Mouse (Mus musculus) ovary, postnatal 10 days (tissue): ENCODE results near the gene Acsf3.

Experiments used
- DNase-seq: peaks from one replicate; pipeline ENCODE4 v3.0.0; 2022; ENCODE audit warnings: low spot score

Acsf3 gene

DNA sequence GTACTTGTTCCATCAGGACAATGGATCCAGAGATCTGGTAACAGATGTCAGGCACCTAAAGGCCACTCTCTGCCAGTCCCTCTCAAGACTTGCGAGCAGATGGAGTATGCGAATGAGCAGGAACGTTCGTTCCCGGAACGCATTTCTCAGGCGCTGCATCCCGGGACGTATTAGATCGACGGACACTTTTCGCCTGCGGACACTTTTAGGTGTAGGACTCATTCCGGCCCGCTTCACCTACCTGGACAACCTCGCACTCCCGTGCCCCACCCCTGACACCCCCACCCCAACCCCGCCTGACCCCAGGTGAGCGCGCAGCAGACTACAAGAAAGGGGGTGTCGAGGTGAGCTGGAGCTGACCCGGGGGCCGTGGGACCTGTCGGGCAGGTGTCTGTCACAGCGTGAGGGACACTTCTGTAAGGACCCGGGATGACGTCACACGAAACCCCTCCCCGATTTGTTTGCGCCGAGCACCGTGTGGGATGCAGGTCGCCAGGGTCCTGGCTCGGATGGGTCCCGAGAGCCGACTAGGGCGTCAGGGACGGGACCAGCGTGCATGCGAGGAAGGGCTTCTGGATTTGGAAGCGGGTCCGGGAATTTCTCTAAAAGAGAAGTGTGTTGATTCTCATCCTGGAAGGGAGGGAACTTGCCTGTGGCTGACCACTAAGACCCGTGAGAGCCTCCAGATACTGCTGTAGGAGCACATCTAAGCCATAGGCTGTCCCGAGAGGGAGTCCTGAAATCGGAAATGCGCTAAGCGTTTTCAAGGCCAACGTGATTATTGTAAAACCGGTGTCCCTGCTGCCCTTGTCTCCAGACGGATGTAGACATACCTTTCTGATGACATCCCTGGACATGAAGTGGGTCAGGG is at the start of gene Acsf3:
Acsf3 (plus strand) TSS at position 202 of the 871 bp plus-strand sequence.
- peak; percentile 56 for DNase-seq

DNA sequence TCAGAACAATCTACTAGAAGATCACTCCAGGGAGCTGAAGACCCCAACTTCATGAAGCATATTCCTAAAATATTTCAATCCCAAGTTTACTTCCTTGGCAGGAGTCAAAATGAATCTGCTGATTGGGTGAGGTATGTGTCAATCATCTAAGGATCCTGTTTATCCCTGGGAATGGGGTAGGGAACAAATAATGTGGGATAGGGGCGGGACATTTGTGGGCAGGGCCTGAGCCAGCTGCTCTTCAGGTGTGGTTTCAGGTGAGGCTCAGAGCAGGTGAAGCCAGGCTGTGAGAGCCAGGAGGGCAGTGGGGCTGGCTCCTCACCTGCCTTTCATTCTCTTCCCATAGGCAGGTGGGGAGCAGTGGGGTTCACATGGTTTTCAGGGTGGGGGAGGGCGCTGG is 48.5 kb upstream of the Acsf3 start:
- no peak for DNase-seq

DNA sequence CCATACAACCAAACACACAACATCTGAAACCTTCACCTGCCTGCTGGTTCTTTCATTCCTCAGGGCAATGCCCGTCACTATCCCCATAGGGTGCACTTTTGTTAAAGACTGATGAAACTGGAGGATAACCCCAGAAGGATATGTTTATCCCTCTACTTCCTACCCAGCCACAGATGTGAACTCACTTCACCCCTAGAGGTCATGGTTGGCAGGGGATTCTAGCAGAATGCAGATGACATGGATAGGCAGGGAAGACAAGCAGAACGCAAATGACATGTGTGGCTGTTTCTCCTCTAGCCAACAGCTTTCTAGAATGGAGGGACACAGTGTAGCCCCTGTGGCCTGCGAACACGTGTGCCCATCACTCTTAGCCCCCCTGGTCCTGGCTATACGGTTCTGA is 47.9 kb upstream of the Acsf3 start:
- DNase-seq: no peak

DNA sequence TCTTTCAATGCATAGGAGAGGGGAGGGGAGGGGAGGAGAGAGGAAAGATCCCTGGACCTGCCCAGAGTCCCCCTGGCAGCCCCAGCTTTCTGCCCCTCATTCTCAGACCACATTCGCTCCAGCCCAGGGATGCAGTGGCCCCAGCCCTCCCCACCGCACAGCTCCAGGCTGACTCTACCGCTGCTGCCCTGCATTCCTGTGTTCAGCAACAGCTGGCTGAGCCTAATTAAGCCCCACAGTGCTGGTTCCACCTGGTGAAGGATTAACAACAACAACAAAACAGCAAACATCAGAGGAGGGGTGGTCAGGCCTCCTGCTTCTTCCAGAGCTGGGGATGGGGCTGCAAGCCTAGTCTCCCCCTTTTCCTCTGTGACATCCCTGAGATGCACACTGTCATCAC is 46.7 kb upstream of the Acsf3 start:
- DNase-seq: no peak

DNA sequence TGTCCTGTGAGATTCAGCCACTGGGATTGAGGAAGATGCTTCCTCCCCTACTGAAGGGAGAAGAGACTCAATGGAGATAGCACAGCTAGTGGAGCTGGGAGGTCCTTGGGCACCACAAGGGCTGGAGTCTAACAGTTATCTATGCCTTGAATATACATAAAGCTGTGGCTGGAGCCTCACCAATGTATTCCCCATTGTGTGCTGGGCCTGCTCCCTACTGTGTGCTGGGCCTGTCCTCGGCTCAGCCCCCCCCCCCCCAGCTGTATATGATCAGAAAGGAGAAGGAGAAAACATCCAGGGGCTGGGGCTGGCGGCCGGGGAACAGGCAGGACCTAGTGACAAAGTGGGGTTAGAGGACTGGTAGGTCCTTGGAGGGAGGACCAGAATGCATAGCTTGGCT is 40.2 kb upstream of the Acsf3 start:
- DNase-seq: no peak

DNA sequence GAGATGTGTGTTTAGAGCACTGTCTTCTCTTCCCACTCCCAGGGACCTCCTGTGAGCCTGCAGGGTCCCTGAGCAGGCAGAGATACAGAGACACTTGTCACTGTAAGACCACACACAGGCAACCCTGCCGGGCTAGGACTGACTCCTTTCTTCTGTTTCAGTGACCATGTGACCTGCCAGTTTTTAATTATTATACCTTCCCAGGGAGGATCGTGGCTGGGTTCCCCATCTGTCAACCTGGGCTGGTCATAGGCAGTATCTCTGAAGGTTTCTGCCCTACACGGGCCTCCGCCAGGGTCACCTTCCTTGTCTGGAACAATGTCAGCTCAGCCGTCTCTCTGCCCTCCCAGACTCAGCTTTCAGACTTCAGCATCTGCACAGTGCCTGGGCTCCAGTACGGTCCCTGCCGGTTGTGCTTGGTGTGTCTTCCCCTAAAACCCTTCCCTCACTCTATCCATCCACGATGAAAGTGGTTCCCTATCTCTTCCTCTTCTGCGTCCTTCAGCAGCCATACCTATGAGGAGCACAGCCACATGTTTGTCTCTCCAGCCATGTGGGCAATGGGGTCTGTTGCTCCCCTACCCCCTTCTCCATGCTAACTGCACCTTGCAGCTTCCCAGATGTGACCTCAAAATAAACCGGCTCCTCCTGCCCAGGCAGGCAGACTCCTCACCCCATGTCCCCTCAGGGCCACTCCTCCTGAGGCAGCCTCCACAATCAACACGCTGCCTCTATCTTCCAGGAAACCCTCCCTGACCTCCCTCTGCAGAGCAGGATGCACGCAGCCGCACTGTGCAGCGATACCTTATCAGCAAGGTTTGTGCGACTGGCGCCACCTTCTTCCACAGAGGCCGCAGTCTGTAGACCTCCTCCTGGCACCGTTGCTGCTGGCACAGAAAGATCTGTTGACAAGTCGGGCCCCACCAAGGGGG is 39.5 kb upstream of the Acsf3 start:
- no peak for DNase-seq

DNA sequence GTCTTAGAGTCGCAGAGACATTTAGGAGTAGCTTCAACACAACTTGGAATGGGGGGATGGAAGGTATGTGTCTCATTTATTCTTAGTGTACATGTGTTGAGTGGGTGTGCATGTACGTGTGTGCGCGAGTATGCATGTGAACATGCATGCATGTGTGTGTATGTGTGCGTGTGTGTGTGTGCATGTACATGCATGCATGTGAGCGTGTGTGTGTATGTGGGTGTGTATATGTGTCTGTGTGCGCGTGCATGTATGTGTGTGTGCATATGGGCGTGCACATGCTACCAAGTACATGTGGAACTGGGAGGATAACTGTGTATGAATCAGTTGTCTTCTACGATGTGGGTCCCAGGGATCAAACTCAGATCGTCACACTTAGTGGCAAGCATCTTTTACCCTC is 38.7 kb upstream of the Acsf3 start:
- no peak for DNase-seq

DNA sequence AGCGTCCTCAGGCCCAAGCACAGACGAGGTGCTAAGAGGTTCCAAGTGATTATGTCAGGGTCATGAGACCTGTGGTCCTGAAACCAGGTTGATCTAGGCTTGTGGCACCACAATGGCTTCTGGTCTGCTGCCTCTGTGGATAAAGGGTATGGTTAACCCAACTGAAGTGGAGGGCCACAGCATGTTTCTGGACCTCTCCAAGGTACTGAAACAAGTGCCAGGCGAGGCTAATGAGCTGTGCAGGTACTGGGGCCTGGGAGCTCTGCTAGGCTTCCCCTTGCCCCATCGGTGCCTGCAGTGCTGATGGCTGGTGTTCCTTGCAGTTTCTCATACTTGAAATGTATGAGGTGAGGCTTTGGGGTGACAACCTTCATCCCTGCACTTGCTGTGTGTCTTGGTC is 38.2 kb upstream of the Acsf3 start:
- no peak for DNase-seq

DNA sequence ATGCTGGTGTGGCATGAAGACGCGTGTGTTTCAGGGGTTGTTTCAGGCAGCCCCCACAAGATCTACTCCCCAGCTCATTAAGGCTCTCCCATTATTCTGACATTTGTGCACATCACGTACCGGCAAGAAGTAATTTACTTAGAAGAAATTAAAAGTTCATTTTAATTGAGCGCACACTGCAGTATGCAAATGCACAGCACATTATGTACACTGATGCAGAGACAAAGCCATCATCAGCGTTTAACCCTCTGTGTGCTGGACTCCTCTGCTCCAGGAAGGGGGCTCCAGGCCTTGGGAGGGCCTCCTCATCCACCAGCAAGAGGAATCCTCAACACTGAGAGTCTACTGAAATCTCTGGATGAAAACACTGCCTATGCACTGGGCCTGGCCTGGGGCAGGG is 37.4 kb upstream of the Acsf3 start:
- DNase-seq: no peak

DNA sequence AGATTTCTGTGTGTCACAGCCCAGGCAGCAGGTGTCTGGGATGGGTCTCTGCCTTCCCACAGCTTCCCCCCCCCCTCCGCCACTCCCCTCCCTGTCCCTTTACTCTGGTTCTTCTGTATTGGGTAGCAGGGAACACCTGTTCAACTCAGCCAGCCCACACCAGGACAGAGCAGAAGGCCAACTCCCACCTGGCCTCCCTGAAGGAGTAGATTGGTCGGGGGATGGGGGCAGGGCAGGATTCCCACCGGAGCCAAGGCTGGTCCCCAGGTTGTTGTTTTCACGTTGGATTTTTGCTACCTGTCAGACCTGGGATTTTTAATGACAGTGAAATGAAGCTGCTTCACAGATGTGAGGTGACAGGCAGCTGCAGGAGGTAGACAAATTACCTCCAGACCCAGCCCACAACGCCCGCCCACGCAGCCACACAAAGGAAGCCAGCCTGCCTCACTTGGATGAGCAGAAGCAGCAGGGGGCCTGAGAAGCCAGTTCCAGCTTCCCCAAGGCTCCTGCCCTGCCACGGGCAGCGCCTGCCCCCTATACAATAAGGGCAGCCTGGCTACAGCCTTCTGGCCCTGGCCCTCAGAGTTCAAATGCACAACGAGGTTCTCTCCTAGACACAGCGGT is 36.1 kb upstream of the Acsf3 start:
- no peak for DNase-seq

DNA sequence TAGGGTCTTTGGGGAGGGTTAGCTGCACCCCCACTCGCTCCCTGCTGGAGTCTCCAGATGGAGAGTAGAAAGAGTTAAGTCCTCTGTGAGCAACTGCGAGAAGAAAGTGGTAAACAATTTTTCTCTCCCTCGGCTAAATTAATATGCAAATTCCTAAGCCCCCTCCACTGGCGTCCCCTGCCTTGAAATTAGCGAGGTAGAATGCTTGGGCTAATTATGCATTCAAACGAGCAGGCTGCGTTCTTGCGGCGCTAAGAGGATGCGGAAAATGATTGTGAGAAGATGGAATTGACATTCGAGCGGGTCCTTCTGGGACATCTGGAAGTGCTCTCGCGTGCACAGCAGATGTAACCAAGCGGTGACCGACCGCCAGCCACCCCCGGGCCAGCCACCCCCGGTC is 32.8 kb upstream of the Acsf3 start:
- no peak for DNase-seq

DNA sequence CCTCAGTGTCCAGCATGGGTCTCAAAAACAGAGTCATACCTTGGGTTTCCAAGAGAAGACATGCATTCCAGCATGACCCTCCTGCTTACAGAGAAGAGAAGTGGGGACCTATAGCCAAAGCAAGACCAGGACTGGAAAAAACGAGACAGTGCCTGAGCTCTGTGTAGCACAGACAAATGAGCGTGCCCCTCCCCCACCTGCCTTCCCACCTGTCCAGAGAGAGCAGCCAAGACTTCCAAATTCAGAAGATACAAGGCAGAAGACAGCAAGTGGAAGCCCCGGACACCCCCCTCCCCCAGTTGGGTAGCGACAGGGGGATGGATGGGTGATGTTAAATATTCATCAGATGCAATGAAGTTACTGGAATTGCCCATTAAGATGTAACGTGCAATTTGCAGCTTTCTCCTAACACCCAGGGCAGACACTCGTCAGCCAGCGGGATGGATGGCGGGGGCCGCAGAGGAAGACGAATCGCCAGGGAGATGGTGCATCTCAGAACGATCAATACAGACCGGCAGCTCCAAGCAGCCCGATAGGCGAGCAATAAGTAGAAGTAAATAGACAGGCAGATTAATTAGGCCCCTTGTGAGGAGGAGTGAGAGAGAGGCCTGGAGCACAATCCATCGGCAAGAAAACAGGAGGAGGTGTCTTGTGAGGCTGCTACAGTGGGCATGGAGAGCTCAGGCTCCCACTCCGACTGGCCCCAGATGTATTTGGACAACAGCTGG is 30.1 kb upstream of the Acsf3 start:
- DNase-seq: no peak

DNA sequence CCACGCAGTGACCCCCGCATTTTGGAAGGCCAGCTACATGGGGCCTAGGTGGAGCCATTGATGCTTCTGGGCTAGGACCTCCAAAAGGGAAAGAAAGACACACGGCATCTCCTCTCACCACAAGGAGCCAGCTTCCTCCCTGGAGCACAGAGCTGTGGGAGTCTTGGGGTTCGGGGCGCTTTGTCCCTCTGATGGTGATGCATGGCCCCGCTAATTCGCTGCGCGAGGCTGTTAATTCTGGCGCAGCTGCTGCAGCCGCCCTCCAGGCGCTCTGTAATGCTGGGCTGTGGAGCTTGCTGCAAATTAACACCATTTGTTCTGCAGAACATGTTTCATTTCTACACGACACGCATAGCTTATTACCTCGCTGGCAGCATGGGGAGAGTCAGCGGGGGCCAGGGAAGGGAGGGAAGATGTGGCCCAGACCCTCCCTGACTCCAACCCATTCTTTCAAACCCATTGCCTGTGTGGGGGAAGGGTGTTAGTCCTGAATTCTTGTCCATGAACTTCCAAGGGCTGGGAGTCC is 29.5 kb upstream of the Acsf3 start:
- no peak for DNase-seq

DNA sequence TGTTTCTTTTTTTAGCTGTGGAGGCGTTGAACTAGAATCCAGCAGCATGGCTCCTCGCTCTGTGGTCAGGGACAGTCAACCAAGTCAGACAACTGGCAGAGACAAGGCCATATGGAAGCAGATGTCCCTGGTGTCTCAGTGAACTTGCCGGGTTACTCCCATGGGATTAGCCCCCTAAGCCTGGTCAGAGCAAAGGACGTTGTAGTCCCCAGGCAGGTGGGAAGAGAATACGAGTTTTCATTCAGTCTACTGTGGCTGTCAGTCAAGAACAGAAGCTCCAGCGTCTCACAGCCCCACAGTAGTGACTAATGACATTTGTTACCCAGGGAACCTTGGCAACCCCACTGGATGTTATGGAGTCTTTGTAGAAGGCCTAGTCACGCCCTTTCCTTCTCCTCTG is 28.8 kb upstream of the Acsf3 start:
- no peak for DNase-seq

DNA sequence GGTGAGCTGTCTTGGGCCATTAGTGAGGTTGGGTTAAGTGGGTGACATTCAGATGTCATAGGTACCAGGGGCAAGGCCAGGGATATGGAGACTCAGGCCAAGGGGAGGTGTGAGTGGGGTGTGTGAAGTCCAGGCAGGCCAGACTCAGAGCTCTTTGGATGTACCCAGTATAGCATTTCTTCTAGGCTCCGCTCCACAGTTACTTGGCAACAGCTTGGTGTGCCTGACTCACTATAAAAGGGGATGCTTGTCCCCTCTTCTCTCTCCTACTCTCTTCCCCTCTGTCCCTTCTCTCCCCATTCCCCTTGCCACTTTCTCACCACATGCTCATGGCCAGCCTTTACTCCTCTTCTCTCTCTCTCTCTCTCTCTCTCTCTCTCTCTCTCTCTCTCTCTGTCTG is 27.5 kb upstream of the Acsf3 start:
- no peak for DNase-seq

DNA sequence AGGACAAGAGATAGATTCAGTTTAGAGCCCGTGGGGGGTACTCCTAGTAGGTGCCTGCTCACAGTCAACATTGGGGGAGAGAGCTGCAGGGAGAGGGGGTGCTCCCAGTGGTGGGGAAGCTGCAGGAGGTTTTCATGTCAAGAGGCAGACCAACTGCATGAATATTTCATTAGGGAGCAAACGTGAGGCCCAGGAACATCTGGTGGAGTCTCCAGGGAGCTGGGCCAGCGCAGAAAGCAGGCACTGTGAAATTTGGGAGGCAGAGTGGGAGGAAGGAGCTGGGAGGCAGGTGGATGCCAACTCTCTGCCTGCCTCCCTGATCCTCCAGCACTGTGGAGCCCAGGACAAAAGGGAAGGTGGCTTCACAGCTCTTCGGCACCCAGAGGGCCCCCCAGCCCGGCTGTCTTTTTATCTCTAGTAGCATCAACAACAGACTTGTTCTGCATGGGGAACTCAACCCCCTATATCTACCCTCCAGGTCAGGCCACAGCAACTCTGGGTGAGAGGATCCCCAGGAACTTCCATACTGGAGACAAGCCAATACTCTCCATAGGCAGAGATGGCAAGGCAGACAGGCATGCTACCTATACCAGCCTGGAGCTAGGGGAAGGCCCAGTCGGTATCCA is 25.8 kb upstream of the Acsf3 start:
- no peak for DNase-seq

DNA sequence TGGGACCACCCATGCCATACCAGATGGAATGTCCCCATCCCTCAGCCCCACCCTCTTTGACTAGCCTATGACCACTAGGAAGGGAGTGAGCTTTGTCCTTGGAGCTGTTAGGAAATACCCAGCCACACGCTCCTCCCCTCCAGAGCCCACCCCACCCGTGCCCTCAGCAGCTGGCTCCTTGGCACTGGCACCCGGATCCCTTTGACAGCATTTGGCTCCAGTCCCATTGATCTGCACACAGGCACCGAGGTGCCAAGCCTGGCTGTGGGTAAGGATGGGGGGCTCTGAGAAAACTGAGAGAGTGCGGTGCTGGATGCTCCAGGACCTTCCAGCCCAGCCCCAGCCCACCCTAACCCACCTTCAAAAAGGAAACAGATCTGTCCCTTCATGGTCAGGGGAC is 23.9 kb upstream of the Acsf3 start:
- DNase-seq: no peak

DNA sequence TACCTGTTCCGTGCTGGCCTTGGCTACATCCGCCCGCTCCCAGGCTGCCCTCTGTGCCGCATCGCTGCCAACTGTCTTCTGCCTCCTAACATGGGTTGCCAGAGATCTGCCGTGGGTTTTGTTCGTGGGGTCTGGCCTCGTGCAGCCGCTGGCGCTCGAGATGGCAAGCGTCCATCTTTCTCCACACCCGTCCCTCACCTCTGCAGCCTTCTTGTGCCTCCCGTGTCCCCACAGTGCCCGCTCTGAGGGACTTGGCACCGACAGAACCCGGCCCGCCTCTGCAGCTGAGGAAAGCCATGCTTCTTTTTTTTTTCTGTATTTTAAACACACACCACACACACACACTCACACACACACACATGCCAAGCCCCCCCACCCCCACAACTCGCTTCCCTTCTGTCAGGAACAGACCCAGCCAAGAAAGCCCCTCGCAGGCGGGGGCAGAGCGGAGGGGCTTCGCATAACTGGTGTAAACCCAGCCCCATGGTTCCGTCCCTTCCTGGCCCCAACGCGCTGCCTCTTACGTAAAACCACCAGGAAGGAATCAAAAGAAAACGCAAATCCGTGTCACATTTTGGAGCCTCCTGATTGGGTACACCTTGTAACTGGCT is 23.1 kb upstream of the Acsf3 start:
- DNase-seq: no peak

DNA sequence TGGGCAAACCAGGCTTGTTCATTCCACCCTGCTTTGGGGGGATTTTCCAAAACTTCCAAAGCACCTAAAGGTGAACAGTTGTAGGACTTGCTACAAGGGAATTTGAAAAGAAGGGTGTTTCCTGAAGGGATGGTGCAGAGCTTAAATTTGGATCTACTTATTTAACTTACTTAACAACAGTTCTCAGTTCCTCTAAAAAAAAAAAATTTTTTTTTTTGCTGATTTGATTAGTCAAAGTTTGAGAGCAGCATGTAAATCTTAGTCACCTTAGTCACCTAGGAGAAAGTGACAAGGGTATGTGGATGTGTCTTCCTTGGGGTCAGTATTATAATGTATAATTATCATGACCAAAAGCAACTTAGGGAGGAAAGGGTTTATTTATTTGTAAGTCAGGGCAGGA is 16.7 kb upstream of the Acsf3 start:
- DNase-seq: no peak

DNA sequence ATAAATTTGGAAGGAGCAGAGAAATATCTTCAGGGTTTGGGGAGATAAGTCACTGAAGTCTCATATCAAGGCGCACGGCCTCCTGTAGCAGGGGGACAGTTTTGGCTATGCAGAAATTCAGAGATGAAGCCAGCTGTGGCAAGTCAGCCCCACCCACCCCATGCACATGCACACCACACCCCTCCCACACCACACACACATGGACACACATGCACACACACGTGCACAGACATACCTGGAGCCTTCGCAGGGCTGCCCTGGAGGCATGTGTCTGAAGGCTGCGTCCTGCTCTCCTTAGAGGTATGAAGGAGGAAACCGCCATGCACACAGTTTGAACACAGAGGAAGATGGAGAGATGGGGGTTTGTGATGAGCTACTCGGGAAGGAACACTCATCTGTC is 15.2 kb upstream of the Acsf3 start:
- DNase-seq: no peak

DNA sequence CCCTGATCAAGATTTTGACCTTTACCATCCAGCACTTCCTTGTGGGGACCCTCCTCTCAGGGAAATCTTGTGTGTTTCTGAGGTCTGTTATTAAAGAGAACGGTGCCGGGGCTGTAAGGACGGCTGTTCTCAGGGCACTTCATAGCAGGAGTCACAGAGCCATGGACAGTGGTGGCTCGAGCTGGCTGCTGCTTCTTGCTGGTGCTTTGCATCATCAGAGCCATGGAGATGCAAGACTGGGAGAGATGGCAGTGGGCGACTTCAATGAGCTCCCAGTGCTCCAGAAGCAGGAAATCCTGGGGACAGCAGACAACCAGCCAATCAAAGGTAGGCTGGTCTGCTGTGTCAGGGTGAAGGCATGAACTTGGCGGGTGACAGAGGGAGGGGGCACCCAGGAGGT is 14.2 kb upstream of the Acsf3 start:
- no peak for DNase-seq
